Mouse (Mus musculus): Measurements from ENCODE around the gene Inip. TPM values are rescaled to one million over a fixed set of nuclear protein-coding genes. Genes with fewer than 3 reads are reported as not detected.

The Inip gene
- polyA plus RNA-seq, 1 experiment from 2014 or later = 40.2 TPM

DNA sequence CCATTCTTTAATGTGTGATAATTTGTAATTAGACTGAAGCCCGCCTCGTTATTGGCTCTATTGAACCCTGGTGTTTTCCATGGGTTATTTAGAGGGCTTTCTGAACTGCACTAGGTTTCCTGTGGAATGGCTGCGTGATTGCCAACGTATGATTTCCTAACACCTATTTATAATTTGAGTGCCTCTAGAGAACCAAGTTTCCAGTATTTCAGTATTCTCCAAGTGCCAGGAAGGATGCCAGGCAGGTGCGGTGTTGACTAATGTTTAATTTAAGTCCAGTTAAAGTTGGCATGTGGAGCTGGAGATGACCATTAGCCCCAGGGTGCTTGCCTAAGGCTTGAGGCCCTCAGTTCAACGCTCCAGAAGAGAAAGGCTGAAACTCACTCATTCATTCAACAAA, 14.3 kb downstream of the Inip start:
- no peak for ATAC-seq (ENCODE audit: insufficient number of reproducible peaks, insufficient read depth, low FRiP score, low read depth)
- 61% methylated on average over 6 of the region's 6 CpGs for WGBS

DNA sequence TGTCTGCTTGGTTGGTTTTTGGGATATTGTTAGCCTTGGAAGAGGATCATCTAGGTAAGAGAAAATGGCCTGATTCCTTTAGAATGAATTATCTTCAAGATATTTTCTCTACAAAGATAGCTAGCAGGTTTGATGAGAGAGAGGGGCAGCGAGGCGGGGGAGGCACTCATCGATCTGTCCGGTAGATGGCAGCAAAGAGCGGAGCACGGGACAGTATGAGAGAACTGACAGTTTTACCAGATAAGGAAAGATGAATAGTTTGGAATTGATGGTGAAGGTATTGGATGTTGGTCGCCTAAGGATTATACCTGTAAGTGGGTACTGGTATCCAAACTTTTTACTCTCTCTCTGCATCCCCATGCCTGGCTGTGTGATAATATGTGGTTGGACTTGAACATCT, 14.7 kb downstream of the Inip start:
- ATAC-seq (ENCODE audit: insufficient number of reproducible peaks, insufficient read depth, low FRiP score, low read depth) = no peak
- H3K4me1 ChIP-seq (ENCODE audit: control insufficient read depth in 2 of 2, insufficient read depth in 2 of 2, low read length in 2 of 2) = peaks cover 0 to 5% of the 10 kb centered on the region in 2 experiments; a peak in 2 of 4 replicates
- H3K4me2 ChIP-seq (ENCODE audit: low read length) = no peak overlapping the region
- 1% methylated on average over 7 of the region's 7 CpGs for WGBS
- no peaks in the 10 kb centered on the region for H3K36me3 ChIP-seq (ENCODE audit: control insufficient read depth, insufficient read depth, low read length)
- H3K27me3 ChIP-seq (ENCODE audit: control insufficient read depth, insufficient read depth, low read length) = no peaks in the 10 kb centered on the region
- H3K9ac ChIP-seq (ENCODE audit: low read length) = no peak overlapping the region
- no peak overlapping the region for H3K4me3 ChIP-seq (ENCODE audit: control insufficient read depth in 1 of 2, insufficient read depth in 1 of 2, low read depth in 1 of 2, low read length in 2 of 2)
- no peaks in the 10 kb centered on the region for H3K9me3 ChIP-seq (ENCODE audit: control insufficient read depth, low read length)
- H3K27ac ChIP-seq (replicated peaks in 1 of 2; ENCODE audit: control insufficient read depth in 1 of 2, insufficient read depth in 1 of 2, low read depth in 2 of 2, low read length in 2 of 2) = no peak overlapping the region

More for the DNA sequence above, 14.3 kb downstream of the Inip start:
- no peaks in the 10 kb centered on the region for H3K9me3 ChIP-seq (ENCODE audit: control insufficient read depth, low read length)
- no peaks in the 10 kb centered on the region for H3K27me3 ChIP-seq (ENCODE audit: control insufficient read depth, insufficient read depth, low read length)
- no peak overlapping the region for H3K9ac ChIP-seq (ENCODE audit: low read length)
- no peaks in the 10 kb centered on the region for H3K36me3 ChIP-seq (ENCODE audit: control insufficient read depth, insufficient read depth, low read length)
- H3K4me2 ChIP-seq (ENCODE audit: low read length) = no peak overlapping the region
- H3K4me1 ChIP-seq (ENCODE audit: control insufficient read depth in 2 of 2, insufficient read depth in 2 of 2, low read length in 2 of 2) = peaks cover 0 to 1% of the 10 kb centered on the region in 2 experiments; a peak in 1 of 4 replicates
- H3K27ac ChIP-seq (replicated peaks in 1 of 2; ENCODE audit: control insufficient read depth in 1 of 2, insufficient read depth in 1 of 2, low read depth in 2 of 2, low read length in 2 of 2) = no peak overlapping the region
- no peak overlapping the region for H3K4me3 ChIP-seq (ENCODE audit: control insufficient read depth in 1 of 2, insufficient read depth in 1 of 2, low read depth in 1 of 2, low read length in 2 of 2)

DNA sequence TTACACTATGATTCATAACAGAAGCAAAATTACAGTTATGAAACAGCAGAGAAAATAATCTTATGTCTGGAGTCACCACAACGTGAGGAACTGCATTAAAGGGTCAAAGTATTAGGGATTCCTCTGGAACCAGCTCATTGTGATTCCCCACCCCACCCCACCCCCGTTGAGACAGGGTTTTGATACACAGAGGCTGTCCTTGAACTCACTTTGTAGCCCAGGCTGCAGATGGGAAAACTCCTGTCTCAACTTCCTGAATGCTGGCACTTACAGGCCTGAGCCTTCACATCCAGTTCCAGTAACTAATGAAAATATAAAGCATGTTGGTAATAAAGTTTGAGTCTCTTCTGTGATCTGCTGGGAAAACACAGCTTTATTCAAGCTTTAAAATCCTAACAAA, 16.0 kb downstream of the Inip start:
- H3K4me2 ChIP-seq (ENCODE audit: low read length) = no peak overlapping the region
- ATAC-seq (ENCODE audit: insufficient number of reproducible peaks, insufficient read depth, low FRiP score, low read depth) = no peak
- no peaks in the 10 kb centered on the region for H3K27me3 ChIP-seq (ENCODE audit: control insufficient read depth, insufficient read depth, low read length)
- H3K36me3 ChIP-seq (ENCODE audit: control insufficient read depth, insufficient read depth, low read length) = no peaks in the 10 kb centered on the region
- no peak overlapping the region for H3K4me3 ChIP-seq (ENCODE audit: control insufficient read depth in 1 of 2, insufficient read depth in 1 of 2, low read depth in 1 of 2, low read length in 2 of 2)
- peaks cover 0 to 7% of the 10 kb centered on the region in 2 experiments; a peak in 2 of 4 replicates for H3K4me1 ChIP-seq (ENCODE audit: control insufficient read depth in 2 of 2, insufficient read depth in 2 of 2, low read length in 2 of 2)
- no peak overlapping the region for H3K9ac ChIP-seq (ENCODE audit: low read length)
- H3K27ac ChIP-seq (replicated peaks in 1 of 2; ENCODE audit: control insufficient read depth in 1 of 2, insufficient read depth in 1 of 2, low read depth in 2 of 2, low read length in 2 of 2) = no peak overlapping the region
- 22% methylated on average over 2 of the region's 2 CpGs for WGBS
- no peaks in the 10 kb centered on the region for H3K9me3 ChIP-seq (ENCODE audit: control insufficient read depth, low read length)

DNA sequence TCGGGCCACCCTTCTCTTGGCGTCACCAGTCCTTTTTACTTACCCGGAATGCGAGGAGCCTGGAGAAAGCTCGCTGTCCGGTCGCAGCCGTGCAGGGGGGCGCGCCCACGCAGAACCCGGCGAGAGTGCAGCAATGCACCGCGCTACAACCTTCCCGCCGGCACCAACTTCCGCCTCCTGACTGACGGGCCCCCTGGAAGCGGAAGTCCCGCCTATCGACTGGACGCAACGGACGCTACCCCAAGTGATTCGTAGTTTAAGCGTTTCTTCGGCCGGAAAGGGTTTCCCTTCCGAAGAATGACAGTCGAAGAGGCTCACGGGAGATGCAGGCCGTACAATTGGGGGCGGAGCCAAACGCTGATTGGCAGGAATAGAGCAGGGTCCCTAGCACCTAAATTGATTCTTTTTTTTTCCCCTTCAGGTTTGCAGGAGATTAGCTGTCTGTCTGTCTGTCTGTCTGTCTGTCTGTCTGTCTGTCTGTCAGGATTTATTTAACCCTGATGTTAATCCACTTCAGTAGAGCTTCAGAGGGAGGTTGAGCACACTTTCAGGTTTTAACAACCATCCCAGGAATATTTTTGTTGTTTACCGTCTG, 17.6 kb downstream of the Inip start:
- peak overlapping the region; percentile 82 for H3K4me2 ChIP-seq (ENCODE audit: low read length)
- peak overlapping the region; percentile 91 to 99 for H3K4me3 ChIP-seq (ENCODE audit: control insufficient read depth in 1 of 2, insufficient read depth in 1 of 2, low read depth in 1 of 2, low read length in 2 of 2)
- no peaks in the 10 kb centered on the region for H3K9me3 ChIP-seq (ENCODE audit: control insufficient read depth, low read length)
- peak overlapping the region; percentile 67 to 81 for H3K27ac ChIP-seq (replicated peaks in 1 of 2; ENCODE audit: control insufficient read depth in 1 of 2, insufficient read depth in 1 of 2, low read depth in 2 of 2, low read length in 2 of 2)
- no peaks in the 10 kb centered on the region for H3K36me3 ChIP-seq (ENCODE audit: control insufficient read depth, insufficient read depth, low read length)
- peak overlapping the region; percentile 95 for H3K9ac ChIP-seq (ENCODE audit: low read length)
- peaks cover 0 to 7% of the 10 kb centered on the region in 2 experiments; a peak in 2 of 4 replicates for H3K4me1 ChIP-seq (ENCODE audit: control insufficient read depth in 2 of 2, insufficient read depth in 2 of 2, low read length in 2 of 2)
- H3K27me3 ChIP-seq (ENCODE audit: control insufficient read depth, insufficient read depth, low read length) = no peaks in the 10 kb centered on the region
- under 1% methylated on average over 32 of the region's 36 CpGs for whole genome bisulfite sequencing
- ATAC-seq (ENCODE audit: insufficient number of reproducible peaks, insufficient read depth, low FRiP score, low read depth) = peak; percentile 94

DNA sequence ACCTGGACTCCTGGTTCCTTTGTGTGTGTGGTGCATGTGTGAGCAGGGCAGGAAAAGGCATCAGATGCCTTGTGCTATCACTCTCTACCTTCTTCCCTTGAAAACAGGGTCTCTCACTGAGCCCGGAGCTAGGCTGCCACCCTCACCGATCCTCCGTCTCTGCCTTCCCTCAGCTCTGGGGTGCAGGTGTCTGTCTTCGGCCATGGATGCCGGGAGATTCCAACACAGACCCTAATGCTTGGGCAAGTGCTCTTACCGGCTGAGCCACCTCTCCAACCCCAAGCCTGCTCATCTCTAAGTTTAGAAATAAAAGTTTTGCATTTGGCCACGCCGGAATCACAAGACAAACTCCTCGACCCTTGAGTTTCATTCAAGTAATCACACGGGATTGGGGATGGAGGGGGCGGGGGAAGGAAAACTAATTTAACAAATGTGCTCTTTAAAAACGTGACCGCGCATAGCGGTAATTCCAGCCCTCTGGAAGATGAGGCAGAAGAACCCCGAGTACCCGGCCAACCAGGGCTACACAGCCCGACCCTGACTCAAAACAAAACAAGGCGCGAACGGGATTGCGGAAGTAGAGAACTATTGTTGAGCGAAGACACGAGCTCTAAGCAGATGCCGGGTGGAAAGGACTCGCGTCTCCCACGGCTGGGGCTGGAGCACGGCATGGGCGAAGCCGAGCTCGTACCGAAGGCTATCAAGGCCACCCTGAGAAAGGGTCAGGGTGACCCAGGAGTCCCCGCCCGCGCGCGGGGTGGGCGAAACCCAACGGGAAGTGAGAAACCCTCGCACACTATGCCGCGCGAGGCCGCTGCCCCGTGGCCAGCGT, 18.3 kb downstream of the Inip start:
- Histone ChIP-seq H3K27me3 (ENCODE audit: control insufficient read depth, insufficient read depth, low read length) (no peaks in the 10 kb centered on the region), H3K4me1 (ENCODE audit: control insufficient read depth in 2 of 2, insufficient read depth in 2 of 2, low read length in 2 of 2) (peaks cover 0 to 12% of the 10 kb centered on the region in 2 experiments; a peak in 3 of 4 replicates), H3K4me2 (ENCODE audit: low read length) (peak overlapping the region; percentile 82), H3K9ac (ENCODE audit: low read length) (peak overlapping the region; percentile 95), H3K9me3 (ENCODE audit: control insufficient read depth, low read length) (no peaks in the 10 kb centered on the region), H3K27ac (replicated peaks in 1 of 2; ENCODE audit: control insufficient read depth in 1 of 2, insufficient read depth in 1 of 2, low read depth in 2 of 2, low read length in 2 of 2) (peak overlapping the region; percentile 67 to 81), H3K36me3 (ENCODE audit: control insufficient read depth, insufficient read depth, low read length) (no peaks in the 10 kb centered on the region), H3K4me3 (ENCODE audit: control insufficient read depth in 1 of 2, insufficient read depth in 1 of 2, low read depth in 1 of 2, low read length in 2 of 2) (peak overlapping the region; percentile 91 to 99)
- peak; percentile 54 for ATAC-seq (ENCODE audit: insufficient number of reproducible peaks, insufficient read depth, low FRiP score, low read depth)
- WGBS = under 1% methylated on average over 47 of the region's 47 CpGs

DNA sequence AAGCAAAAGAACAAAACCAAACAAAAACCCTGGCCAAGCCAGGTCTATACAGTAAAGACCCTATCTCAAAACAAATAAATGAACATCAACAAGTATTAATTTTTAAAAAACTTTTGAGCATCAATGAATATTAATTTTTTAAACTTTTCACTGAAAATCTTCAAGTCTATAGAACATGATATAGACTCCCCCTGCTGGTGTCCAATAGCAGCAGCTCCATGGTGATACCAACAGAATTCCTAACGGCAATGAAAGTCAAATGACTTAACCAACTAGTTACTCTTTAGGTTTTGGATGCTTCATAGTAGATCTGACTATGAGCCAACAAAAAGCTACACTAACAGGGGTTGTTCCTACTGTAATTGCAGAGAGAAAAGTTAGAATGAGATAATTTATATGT, 20.8 kb downstream of the Inip start:
- Histone ChIP-seq H3K9ac (ENCODE audit: low read length) (no peak overlapping the region), H3K36me3 (ENCODE audit: control insufficient read depth, insufficient read depth, low read length) (peaks cover 6% of the 10 kb centered on the region), H3K4me1 (ENCODE audit: control insufficient read depth in 2 of 2, insufficient read depth in 2 of 2, low read length in 2 of 2) (peaks cover 0 to 20% of the 10 kb centered on the region in 2 experiments; a peak in 3 of 4 replicates), H3K27ac (replicated peaks in 1 of 2; ENCODE audit: control insufficient read depth in 1 of 2, insufficient read depth in 1 of 2, low read depth in 2 of 2, low read length in 2 of 2) (no peak overlapping the region), H3K4me2 (ENCODE audit: low read length) (no peak overlapping the region), H3K4me3 (ENCODE audit: control insufficient read depth in 1 of 2, insufficient read depth in 1 of 2, low read depth in 1 of 2, low read length in 2 of 2) (no peak overlapping the region), H3K9me3 (ENCODE audit: control insufficient read depth, low read length) (no peaks in the 10 kb centered on the region), H3K27me3 (ENCODE audit: control insufficient read depth, insufficient read depth, low read length) (no peaks in the 10 kb centered on the region)
- WGBS = 25% methylated on average over 1 of the region's 1 CpGs
- ATAC-seq (ENCODE audit: insufficient number of reproducible peaks, insufficient read depth, low FRiP score, low read depth) = no peak

DNA sequence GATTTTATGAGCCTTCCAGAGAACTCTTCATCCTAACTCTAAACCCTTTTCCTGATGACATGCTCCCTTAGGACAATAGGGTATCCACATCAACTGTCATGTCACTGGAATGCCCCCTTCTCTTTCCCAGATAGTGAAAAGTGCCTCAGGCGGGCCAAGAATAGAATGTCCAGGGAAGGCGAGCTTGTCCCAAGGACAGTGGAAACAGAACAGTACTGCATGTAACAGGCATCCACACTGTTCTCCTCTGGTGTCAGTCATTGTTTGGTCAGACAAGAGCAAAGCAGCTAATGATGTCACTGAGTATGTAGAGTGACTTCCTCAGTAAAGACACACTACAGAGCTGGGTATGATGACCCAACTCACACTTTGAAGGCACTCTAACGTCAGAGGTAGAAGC, 23.6 kb downstream of the Inip start:
- WGBS = 25% methylated on average over 3 of the region's 3 CpGs
- Histone ChIP-seq H3K27me3 (ENCODE audit: control insufficient read depth, insufficient read depth, low read length) (no peaks in the 10 kb centered on the region), H3K9ac (ENCODE audit: low read length) (0 out of 2 replicates have a peak overlapping the region, but pooled peaks have one; percentile 8), H3K4me2 (ENCODE audit: low read length) (0 out of 2 replicates have a peak overlapping the region, but pooled peaks have one; percentile 4), H3K9me3 (ENCODE audit: control insufficient read depth, low read length) (no peaks in the 10 kb centered on the region), H3K36me3 (ENCODE audit: control insufficient read depth, insufficient read depth, low read length) (peaks cover 28% of the 10 kb centered on the region), H3K4me1 (ENCODE audit: control insufficient read depth in 2 of 2, insufficient read depth in 2 of 2, low read length in 2 of 2) (peaks cover 0 to 24% of the 10 kb centered on the region in 2 experiments; a peak in 3 of 4 replicates), H3K27ac (replicated peaks in 1 of 2; ENCODE audit: control insufficient read depth in 1 of 2, insufficient read depth in 1 of 2, low read depth in 2 of 2, low read length in 2 of 2) (peak overlapping the region; percentile 84 to 93), H3K4me3 (ENCODE audit: control insufficient read depth in 1 of 2, insufficient read depth in 1 of 2, low read depth in 1 of 2, low read length in 2 of 2) (no peak overlapping the region)
- ATAC-seq (ENCODE audit: insufficient number of reproducible peaks, insufficient read depth, low FRiP score, low read depth) = peak; percentile 68; the same call in 1 of the 2 replicates
